Mouse (Mus musculus) brown adipose tissue, adult 24 weeks (tissue): ENCODE measurements around the gene Gab1. TPM values are rescaled to one million over a fixed set of nuclear protein-coding genes. Genes with fewer than 3 reads are reported as not detected.

Experiments used
- H3K27ac ChIP-seq: fragments of 200-500 bp; replicated peaks from 2 replicates; pipeline ENCODE4 v1.5.1; 2012; ENCODE audit warnings: low read depth, mild to moderate bottlenecking, low read length
- H3K4me1 ChIP-seq: fragments of 200-500 bp; 2 replicates; pipeline ENCODE4 v1.6.1; 2012; ENCODE audit warnings: low read length, mixed read lengths; ENCODE audit not compliant: control insufficient read depth, insufficient read depth, insufficient read length
- H3K4me3 ChIP-seq: fragments of 200-500 bp; 2 replicates; pipeline ENCODE4 v1.5.1; 2012; ENCODE audit warnings: low read depth, mild to moderate bottlenecking, low read length, moderate library complexity; ENCODE audit not compliant: insufficient read depth
- polyA plus RNA-seq: library from polyadenylated mRNA; stranded (reverse); fragments of >200 nt; gene quantifications from 2 replicates; pipeline ENCODE4 v1.2.4, GENCODE M21; 2012; ENCODE audit not compliant: missing spikeins, insufficient read depth, insufficient read length

Gene Gab1
- polyA plus RNA-seq, 1 experiment = 6.1 TPM

DNA sequence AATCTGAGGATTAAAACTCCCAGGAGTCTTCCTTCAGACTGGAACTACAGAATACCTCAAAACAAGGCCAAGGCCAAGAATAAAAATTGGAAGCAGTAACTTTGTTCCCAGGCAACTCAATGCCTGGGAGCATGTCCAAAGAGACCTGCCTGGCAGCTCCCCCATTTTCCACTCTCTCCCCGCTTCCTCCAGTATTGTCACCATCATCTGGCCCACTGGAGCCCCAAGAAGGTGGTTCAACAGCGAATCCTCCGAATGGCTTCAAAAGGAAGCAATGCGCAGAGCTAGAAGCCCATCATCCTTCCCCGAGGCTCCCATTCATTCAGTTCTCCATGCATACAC, 142.3 kb downstream of the Gab1 start:
- Histone ChIP-seq H3K4me3 (peak overlapping the region; percentile 99), H3K4me1 (peaks cover 6% of the 10 kb centered on the region), H3K27ac (peak overlapping the region; percentile 85; the same call in 1 of the 2 replicates)

DNA sequence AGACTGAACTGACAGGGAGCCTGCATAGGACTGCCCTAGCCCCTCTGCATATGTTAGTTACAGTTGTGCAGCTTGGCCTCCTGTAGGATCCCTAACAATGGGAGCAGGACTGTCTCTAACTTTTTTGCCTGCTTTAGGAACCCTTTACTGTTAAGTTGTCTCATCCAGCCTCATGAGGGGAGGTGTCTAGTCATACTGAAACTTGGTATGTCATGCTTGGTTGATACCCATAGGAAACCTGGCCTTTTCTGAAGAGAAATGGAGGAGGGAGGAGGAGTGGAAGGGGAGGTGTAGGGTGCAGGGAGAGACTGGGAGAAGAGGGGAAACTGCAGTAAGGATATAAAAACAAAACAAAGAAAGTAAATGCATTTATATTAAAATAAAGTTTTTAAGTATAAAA, 148.0 kb downstream of the Gab1 start:
- H3K4me1 ChIP-seq = no peaks in the 10 kb centered on the region

DNA sequence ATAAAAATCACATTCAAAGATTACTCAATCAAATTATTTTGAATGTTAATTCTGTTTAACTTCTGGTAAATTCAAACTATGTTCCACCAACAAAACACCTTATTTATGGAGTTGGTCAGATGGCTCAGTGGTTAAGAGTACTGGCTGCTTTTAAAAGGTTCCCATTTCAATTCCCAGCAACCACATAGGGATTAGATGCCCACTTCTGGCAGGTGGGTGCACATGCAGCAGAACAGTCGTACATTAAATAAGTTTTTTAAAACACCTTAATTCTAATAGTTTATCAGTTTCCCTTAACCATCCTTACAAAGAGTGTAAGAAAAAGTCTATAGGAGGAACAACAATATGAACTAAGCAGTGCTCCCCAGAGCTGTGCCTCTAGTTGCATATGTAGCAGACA, 165.9 kb downstream of the Gab1 start:
- no peaks in the 10 kb centered on the region for H3K4me1 ChIP-seq
- H3K27ac ChIP-seq = no peak overlapping the region
- H3K4me3 ChIP-seq = no peak overlapping the region

More for the DNA sequence above, 148.0 kb downstream of the Gab1 start:
- no peak overlapping the region for H3K4me3 ChIP-seq
- no peak overlapping the region for H3K27ac ChIP-seq

Other genes starting within 250 kb of the Gab1 start
- 19.9 and 24.5 TPM in 2 replicates for gene Smarca5, start 141.0 kb downstream of the Gab1 start, polyA plus RNA-seq
- 8.8 and 10.6 TPM in 2 replicates for gene Usp38, start 134.4 kb upstream of the Gab1 start, polyA plus RNA-seq